Mouse (Mus musculus): ENCODE data around the gene Serpina5.
A peak's percentile ranks its signal among the peaks of the same experiment; 100 is the strongest.

- peak; percentile 84 for TF ChIP-seq CTCF (conservative IDR thresholded peaks at IDR 0.05; ENCODE audit: insufficient read depth, insufficient read length, low read depth, low read length)
- TF ChIP-seq POLR2A (IDR thresholded peaks at IDR 0.05; ENCODE audit: low read depth, low read length) = no peak
Observed at GRCm38 (mm10) chr12:104066241-104066640, 34.7 kb upstream of the Serpina5 start.

Measured in kidney, adult 2 months (tissue).